Mouse (Mus musculus) adrenal gland, adult (tissue): ENCODE results near the gene Sms.

Experiments used
- DNase-seq, 2 experiments: peaks; one replicate each; pipeline ENCODE4 v3.0.0; 2022 to 2023; ENCODE audit warnings: low spot score in 1 of 2; ENCODE audit not compliant: inconsistent age in 2 of 2

Sms gene

DNA sequence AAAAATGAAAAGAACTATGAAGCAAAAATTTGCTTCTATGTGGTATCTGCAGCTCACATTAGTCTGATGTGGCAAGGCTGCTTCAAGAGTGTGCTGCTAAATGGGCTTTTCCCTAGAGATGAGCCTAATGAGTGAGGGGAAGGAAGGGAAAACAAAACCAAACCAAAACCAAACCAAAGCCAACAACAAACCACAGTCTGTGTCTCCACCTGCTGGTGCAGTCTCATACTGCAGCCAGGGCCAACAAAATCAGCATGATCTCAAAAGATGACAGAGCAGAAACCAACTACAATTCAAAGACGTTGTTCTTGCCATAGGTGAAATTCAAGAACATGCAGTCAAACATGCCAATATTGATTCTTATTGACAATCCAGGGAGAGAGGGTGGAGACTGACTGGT is 37.7 kb downstream of the Sms start:
- peak; percentile 22 to 80 for DNase-seq

DNA sequence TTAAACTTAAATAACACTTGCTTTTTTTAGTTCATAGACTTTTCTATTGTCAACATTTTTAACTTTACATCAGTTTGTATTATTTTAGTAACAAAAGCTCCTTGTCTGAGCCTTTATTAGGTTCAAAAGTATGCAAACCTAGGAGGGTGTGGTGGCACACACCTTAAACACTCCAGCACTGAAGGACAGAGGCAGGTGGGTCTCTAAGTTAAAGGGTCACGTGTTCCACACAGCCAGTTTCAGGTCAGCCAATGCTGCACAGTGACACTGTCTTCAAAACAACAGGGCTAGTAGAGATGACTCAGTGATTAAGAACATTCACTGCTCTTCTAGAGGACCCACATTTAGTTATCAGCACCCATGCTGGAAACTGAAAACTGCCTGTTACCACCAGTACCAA is 43.1 kb downstream of the Sms start:
- DNase-seq: no peak

DNA sequence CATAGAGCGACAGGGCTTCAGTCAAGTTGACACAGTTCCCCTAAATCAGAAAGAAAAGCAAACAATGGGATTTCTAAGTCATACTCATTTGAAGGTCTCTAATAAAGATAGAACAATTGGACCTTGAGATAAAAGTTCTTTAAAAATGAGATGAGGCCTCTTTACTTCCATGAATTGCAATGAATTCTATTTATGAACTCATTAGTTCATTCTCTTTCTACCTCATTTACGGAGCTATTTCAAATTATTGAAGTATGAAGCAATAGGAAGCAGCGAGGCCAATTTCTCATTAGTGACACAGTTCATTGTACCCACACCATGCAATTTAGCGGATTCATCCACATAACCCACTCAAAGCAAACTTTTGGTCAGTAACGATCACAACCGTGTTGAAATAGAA is 44.7 kb downstream of the Sms start:
- DNase-seq: no peak

DNA sequence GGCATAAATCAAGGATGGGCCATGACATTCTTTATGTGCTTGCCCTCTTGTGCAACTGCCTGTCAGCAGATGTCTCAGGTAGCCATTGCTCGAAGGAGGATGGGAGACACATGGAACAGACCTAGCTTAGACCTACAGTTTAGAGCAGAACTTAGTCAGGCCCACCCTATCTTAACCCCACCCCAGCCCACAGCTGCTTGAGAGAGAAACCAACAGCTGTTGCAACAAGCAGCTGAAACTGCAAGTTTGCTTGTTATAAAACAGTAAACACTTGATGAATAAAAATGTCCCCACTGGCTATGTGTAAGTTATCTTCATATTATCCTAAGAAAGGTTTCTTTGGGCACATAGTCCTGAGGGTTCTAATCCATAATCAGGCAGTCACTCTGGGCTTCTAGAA is 57.3 kb downstream of the Sms start:
- DNase-seq: peak in 1 of 2 experiments; percentile 27

DNA sequence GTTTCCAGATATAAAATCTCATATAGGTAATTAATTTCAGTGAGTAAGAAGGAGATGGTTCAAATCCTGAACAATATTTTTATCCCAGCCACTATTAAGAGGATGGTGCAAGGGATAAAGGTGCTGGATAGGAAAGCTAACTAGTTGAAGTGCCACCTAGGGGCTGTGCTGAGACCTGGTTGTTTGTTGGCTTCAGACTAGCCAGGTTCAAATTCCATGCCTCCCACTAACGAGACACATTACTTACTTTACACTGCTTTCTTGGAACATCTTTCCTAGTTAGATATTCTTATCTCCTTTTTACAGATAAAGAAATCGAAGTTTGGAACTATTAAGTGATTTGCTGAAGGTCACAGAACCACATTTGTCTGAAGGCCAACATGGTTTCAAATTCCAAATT is 72.6 kb downstream of the Sms start:
- no peak for DNase-seq

DNA sequence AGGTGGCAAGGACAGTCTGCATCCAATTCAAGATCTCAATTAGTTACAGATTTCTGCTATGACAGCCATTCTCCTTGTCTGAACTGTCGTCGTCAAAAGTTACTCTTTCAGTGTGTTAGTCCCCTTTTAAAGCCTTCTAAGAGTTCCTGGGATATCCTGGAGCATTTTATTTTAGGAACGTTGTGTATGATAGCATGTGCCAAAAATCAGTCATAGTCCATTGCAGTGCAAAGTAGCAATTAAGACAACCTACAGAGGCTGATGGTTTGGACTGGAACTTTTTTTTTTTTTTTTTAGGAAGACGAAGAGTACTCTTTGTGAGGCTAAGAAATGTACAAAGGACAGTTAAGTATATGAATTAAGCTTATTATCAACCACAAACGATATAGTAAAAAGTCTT is 76.9 kb downstream of the Sms start, which contains the start of gene Phex:
Gene Phex (minus strand): TSS at position 101 of the 400 bp plus-strand sequence.
- DNase-seq: no peak

DNA sequence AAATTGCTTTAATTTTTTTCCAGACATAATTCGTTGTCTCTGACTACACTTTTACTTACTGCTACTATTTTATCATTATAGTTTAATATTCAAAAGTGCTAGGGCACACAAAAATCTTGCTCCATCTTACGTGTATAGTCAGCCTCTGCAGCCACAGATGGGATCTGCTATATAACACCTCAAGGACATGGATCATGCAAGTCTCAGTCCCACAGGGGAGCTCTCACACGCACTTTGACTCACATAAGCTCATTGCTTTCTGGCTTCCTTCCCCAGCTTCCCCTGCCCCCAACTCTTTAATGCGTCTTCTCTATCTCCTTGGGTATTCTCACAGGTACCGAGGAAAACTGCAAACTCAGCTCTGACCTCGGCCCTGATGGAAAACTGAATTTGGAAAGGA is 87.2 kb downstream of the Sms start:
- no peak for DNase-seq
